ENCODE assay signal across 7 mouse cellular contexts in genomic region chr16:93605553-93605952, GRCm38 (mm10). TPM values are rescaled to one million over a fixed set of nuclear protein-coding genes. Genes with fewer than 3 reads are reported as not detected.
A peak's percentile ranks its signal among the peaks of the same experiment; 100 is the strongest.
DNase-seq lines count a peak whose midpoint lies in the region; ATAC-seq and TF ChIP-seq lines count a peak whose summit lies in the region.

TSS of gene Cbr1 (plus strand) at chr16:93605853.

- no peak for TF ChIP-seq POLR2A in testis, adult 2 months (IDR thresholded peaks at IDR 0.05; ENCODE audit: control insufficient read depth, low read depth, low read length)

- TF ChIP-seq CTCF in testis, adult 2 months (IDR thresholded peaks at IDR 0.05; ENCODE audit: control insufficient read depth, insufficient read depth, insufficient replicate concordance, low read depth, low read length): no peak

- intact Hi-C loops in left cerebral cortex, postnatal 10 days (cut with DNase I): no loop called here

- H3K9ac ChIP-seq in heart, embryonic 12.5 days: no peak within 1 kb of the TSS
- H3K9ac ChIP-seq in neural tube, embryonic 12.5 days: no peak within 1 kb of the TSS

- H3K36me3 ChIP-seq in testis, adult 2 months (ENCODE audit: control insufficient read depth, insufficient read depth, low read length): no peaks in the 10 kb centered on the region
- peaks cover 19% of the 10 kb centered on the region for H3K36me3 ChIP-seq in embryonic facial prominence, embryonic 10.5 days (replicated peaks)
- H3K36me3 ChIP-seq in heart, embryonic 12.5 days: peaks cover 8% of the 10 kb centered on the region
- no peaks in the 10 kb centered on the region for H3K36me3 ChIP-seq in neural tube, embryonic 12.5 days

- 69% methylated on average over 4 of the region's 4 CpGs for WGBS in embryonic facial prominence, embryonic 10.5 days
- 73% methylated on average over 4 of the region's 4 CpGs for WGBS in heart, embryonic 12.5 days
- 57% methylated on average over 4 of the region's 4 CpGs for WGBS in neural tube, embryonic 12.5 days

- H3K27me3 ChIP-seq in testis, adult 2 months (ENCODE audit: control insufficient read depth, insufficient read depth, low read length): no peaks in the 10 kb centered on the region
- no peaks in the 10 kb centered on the region for H3K27me3 ChIP-seq in embryonic facial prominence, embryonic 10.5 days (replicated peaks; ENCODE audit: low read depth, poor library complexity, severe bottlenecking)
- no peaks in the 10 kb centered on the region for H3K27me3 ChIP-seq in heart, embryonic 12.5 days (replicated peaks)
- no peaks in the 10 kb centered on the region for H3K27me3 ChIP-seq in neural tube, embryonic 12.5 days (replicated peaks)

- DNase-seq in testis, postnatal 14 days (ENCODE audit: low spot score): no peak
- no peak for DNase-seq in embryonic facial prominence, embryonic 10.5 days (ENCODE audit: low spot score)
- no peak for DNase-seq in left cerebral cortex, postnatal 10 days (ENCODE audit: extremely low spot score in 1 of 2, low spot score in 2 of 2)
- DNase-seq in T-cell, adult 2 months (ENCODE audit: low spot score): no peak

- peak within 1 kb of the TSS; percentile 99 for H3K4me3 ChIP-seq in testis, adult 2 months (ENCODE audit: control insufficient read depth, low read depth, low read length)
- peak within 1 kb of the TSS; percentile 72 for H3K4me3 ChIP-seq in embryonic facial prominence, embryonic 10.5 days
- H3K4me3 ChIP-seq in heart, embryonic 12.5 days: peak within 1 kb of the TSS; percentile 60
- H3K4me3 ChIP-seq in neural tube, embryonic 12.5 days: peak within 1 kb of the TSS; percentile 55

- H3K27ac ChIP-seq in testis, adult 2 months (ENCODE audit: control insufficient read depth, insufficient read depth, low read depth, low read length): peak within 1 kb of the TSS; percentile 94; the same call in 1 of the 2 replicates
- H3K27ac ChIP-seq in embryonic facial prominence, embryonic 10.5 days (replicated peaks): no peak within 1 kb of the TSS
- H3K27ac ChIP-seq in heart, embryonic 12.5 days (ENCODE audit: poor library complexity, severe bottlenecking): no peak within 1 kb of the TSS
- H3K27ac ChIP-seq in neural tube, embryonic 12.5 days: no peak within 1 kb of the TSS

- no peaks in the 10 kb centered on the region for H3K9me3 ChIP-seq in embryonic facial prominence, embryonic 10.5 days
- no peaks in the 10 kb centered on the region for H3K9me3 ChIP-seq in heart, embryonic 12.5 days (replicated peaks)
- no peaks in the 10 kb centered on the region for H3K9me3 ChIP-seq in neural tube, embryonic 12.5 days

- peak within 1 kb of the TSS; percentile 95 for H3K4me2 ChIP-seq in heart, embryonic 12.5 days
- peak within 1 kb of the TSS; percentile 87 for H3K4me2 ChIP-seq in neural tube, embryonic 12.5 days (replicated peaks)

- no peak for ATAC-seq in heart, embryonic 12.5 days (ENCODE audit: insufficient number of reproducible peaks, low FRiP score)
- ATAC-seq in neural tube, embryonic 12.5 days (ENCODE audit: low FRiP score, low read depth): no peak

- peaks cover 16% of the 10 kb centered on the region for H3K4me1 ChIP-seq in testis, adult 2 months (ENCODE audit: control insufficient read depth, insufficient read depth, low read length)
- peaks cover 37% of the 10 kb centered on the region for H3K4me1 ChIP-seq in embryonic facial prominence, embryonic 10.5 days
- peaks cover 20% of the 10 kb centered on the region for H3K4me1 ChIP-seq in heart, embryonic 12.5 days (replicated peaks)
- H3K4me1 ChIP-seq in neural tube, embryonic 12.5 days: peaks cover 15% of the 10 kb centered on the region

RNA-seq across cellular contexts. Expression of gene Cbr1, which starts in this region (rescaled TPM):
- polyA plus RNA-seq in testis, adult 2 months (2012; rRNA removed): 35.7 and 51.9 TPM in 2 replicates
- polyA plus RNA-seq in embryonic facial prominence, embryonic 10.5 days (2016; fragmentation: Nextera tagmentation; extraction: Ambion mirVana): 97.5 and 111 TPM in 2 replicates
- polyA plus RNA-seq in heart, embryonic 12.5 days (2016; fragmentation: Nextera tagmentation; extraction: Ambion mirVana): 57.0 and 58.0 TPM in 2 replicates
- total RNA-seq in left cerebral cortex, postnatal 10 days (2021): 10 to 100 TPM; 61.2 to 63.3 TPM
- polyA plus RNA-seq in neural tube, embryonic 12.5 days (2016; fragmentation: Nextera tagmentation; extraction: Ambion mirVana): 125 and 126 TPM in 2 replicates
